Mouse (Mus musculus): ENCODE results near the gene Clcc1.

Clcc1 gene

DNA sequence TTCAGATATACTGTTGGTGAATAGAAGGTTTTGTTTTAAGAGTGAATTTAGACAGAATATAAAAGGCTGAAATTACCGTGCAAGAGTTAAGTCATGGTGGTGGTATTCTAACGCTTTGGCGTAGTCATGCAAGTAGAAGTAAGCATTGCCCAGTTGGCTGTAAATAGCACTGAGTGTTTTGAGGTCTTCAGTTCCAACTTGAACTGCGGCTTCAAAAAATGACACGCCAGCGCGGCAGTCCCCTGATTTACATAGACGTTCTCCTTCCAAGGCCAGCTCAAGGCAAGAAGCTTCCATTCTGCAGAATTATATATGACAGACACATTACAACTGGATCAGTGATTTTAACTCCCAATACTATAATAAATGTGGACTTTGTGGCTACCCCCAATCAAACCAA is 49.1 kb downstream of the Clcc1 start:
- no peak for DNase-seq (ENCODE audit: low spot score in 2 of 2)

DNA sequence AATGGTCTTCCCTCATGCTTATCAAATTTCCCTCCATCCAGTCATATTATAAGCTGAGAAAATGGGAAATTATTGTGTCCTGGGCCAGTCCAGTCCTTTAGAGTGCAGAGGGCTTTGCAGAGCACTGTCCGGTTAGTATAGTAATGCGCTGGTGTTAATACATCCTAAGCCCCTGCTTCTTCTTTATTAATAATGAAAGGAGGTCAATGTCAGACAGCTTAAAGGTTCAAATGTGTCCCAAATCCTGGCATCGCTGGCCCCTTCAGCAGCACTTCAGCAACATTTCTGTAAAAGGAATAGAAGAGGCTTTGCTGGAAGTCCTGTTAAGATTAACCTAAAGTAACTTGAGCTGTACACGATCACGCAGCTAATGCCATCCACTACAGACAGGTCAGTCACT is 57.6 kb downstream of the Clcc1 start:
- no peak for DNase-seq (ENCODE audit: low spot score in 2 of 2)

DNA sequence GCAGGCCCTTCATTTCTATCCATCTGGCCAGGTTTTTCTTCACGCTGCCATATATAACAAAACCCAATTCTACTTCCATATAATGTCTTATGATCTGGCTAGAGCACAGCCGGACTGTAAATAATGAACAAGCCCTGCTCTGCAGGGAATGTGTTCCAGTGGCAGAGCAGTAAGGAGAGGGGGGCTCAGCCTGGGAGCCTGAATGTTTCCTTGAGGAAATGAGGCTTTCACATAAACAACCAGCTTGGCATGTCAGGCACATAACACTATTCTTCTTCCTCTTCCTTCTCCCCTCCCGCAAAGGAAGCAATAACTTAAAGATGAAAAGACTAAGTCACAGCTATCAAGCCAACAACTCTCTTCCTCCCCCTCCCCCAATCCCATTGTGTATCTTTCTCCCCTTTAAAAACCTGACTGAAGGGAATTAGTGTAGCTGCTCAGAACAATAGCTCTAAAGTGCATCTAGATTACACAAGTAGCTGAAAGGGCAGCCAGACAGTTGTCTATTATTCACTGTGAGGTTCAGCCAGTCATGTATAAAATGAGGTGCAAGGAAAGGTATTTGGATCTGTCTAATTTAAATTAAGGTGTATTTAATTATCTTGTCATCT is 59.5 kb downstream of the Clcc1 start:
- DNase-seq (ENCODE audit: low spot score in 2 of 2) = no peak

DNA sequence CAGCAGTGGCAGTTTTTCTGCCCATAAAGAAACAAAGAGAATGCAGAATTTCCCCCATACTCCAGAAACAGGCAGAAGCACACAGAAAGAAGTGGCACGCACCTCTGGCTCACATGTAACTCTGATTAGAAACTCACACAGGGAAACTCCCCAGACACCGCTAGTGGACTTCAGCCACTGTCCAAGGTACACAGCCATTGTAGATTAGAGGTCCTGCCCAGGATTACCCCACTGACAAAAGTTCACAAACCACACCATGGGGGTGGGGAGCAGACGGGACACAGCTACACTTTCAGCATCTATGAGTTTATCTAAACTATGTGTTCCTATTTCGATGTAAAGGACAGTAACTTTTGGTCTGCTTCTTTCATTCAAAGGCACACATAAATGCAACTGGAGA is 61.1 kb downstream of the Clcc1 start:
- no peak for DNase-seq (ENCODE audit: low spot score in 2 of 2)

DNA sequence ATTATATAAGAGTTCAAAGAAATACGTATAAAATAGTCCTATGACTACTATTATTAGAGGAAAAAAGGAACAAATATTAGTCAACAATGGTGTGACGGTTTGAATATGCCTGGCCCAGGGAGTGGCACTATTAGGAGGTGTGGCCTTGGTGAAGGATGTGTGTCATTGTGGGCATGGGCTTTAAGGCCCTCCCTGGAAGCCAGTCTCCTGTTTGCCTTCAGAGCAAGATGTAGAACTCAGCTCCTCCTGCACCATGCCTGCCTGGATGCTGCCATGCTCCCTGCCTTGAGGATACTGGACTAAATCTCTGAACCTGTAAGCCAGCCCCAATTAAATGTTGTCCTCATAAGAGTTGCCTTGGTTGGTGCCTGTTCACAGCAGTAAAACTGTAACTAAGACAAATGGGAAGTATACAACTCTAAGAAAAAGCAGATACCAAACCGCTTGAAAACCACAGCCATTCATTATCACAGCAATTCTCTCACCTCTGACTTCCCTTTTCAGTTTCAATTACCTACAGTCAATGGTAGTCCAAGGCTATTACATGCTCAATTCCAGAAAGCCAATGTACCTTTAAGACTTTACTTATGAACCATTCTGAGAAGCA is 64.3 kb downstream of the Clcc1 start:
- no peak for DNase-seq (ENCODE audit: low spot score in 2 of 2)

DNA sequence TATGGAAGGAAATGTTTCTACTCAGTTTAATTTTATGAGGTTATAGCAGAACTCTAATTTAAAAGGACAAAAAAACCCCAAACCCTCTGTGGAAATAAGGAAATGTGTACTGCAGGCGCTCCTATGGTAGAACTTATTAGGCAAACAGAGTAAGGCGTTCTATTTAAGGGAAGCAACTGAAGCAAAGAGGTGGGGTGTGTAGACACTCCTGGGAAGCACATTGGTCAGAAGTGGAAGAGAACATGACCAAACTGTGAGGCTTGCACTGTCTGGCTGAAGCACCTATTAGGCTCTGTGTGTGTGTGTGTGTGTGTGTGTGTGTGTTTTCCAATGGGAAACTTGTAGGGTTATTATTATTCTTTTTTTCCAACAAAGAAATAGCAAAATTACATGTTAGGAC is 65.6 kb downstream of the Clcc1 start:
- no peak for DNase-seq (ENCODE audit: low spot score in 2 of 2)

DNA sequence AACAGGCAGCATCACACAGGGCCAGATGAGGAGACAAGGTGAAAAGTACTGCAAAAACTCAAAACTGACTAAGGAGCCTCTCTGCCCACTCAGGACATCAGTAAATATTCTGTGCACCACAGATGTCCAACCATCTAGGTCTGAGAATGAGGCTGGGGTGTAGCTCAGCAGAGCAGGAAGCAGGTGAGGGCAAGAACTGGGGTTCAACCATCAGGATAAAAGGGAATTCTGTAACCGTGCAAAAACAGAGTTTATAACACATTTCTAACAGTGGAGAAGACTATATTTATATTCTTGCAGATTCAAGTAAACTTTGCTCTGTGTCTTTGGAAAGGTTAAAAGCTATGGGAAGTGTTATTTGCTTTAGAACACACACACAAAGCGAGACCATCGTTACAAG is 66.0 kb downstream of the Clcc1 start:
- no peak for DNase-seq (ENCODE audit: low spot score in 2 of 2)

DNA sequence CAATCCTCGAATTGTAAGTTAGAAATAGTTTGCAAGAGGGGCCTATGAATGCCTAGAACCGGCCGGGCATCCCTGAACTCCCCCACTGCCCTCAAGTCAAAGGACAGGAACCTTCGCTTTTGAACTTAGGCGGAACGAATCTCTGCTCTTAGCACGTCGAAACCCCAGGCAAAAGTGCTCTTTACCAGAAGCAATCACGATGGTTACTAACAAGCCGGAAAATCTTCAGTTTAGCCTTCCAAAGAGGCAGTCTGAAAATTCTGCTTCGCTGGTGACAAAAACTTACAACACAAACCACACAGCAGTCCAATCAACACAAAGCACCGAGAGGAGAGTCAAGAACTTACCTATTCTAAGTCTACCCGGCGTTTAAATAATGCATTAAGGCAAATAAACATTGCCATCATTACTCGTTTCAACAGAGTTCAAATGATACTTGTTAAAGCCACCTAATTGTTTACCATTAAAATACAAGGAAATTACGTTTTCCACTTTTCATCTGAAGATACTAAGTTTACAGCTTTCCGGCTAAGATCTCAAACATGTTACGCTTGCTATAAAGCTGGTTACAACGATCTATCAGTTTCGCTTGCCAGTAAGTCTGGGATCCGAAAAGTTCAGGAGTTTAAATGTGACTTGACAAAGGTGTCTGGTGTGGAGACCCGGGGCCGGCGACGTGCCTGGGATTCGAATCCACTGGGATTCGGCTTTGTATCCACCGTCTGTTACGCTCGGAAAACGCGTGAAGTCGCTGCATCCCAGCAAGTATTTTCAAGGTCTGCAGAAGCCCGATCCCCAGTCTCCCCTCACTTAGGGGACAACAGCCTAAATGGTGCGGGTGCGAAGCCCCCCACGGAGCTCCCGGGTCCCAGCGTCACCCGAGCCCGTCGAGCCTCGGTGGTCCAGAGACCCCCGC is 67.6 kb downstream of the Clcc1 start:
- peak in 1 of 2 experiments; percentile 14 for DNase-seq (ENCODE audit: low spot score in 2 of 2)

DNA sequence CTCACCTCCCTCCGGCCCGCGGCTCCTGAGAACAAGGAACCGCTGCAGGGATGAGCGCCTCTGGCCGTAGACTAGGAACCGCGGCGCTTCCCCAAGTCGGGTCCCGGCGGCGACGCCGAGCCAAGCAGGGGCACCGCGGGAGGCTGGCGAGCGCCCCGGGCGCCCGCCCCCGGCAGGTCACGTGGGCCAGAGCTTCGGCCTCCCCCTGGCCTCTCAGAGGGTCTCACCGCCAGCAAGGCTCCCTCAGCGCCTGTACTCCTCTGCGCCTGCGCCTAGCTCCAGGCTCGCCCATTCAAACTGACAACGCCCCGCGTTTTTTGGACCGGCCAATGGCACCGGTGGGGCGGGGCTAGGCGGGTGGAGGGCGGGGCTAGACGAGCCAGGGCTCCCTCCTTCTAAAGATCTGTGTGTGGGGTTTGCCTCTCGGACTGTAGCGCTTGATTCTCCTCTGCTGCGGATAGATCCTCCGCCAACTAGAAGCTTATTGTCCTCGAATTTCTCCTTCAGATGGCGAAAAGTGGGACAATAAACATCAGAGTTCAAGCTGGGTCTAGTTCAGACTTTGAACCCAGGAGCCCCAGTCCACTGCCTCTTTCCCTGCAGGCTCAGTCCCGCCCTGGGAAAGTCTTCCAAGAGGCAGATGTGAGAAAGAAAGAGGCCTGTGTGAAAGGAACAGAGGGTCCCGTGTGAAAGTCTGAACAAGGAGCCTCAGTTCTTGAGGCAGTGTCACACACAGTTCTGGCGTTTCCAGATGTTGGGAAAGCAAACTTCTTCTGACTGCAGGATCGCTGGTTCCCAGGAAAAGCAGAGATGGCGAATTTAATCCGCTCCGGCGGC is 68.5 kb downstream of the Clcc1 start, which contains the start of gene Gpsm2:
Gene Gpsm2 (minus strand): TSS at position 274 of the 837 bp plus-strand sequence.
- peak; percentile 93 to 94 for DNase-seq (ENCODE audit: low spot score in 2 of 2)

DNA sequence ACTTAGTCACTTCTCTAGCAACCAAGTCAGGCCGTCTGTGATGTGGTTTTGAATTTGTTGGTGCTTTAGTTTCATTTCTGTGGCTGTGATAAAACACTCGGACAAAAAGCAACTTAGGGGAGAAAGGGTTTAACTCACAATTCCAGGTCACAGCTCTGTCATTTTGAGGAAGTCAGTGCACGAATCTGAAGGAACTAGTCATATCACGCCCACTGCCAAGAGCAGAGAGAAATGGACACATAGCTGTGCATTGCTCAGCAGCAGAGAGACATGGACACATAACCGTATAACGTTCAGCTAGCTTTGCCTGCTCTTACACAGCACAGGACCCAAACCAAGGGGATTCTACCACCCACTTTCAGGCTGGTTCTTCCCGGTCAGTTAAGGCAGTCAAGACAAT is 72.7 kb downstream of the Clcc1 start:
- DNase-seq (ENCODE audit: low spot score in 2 of 2) = no peak

DNA sequence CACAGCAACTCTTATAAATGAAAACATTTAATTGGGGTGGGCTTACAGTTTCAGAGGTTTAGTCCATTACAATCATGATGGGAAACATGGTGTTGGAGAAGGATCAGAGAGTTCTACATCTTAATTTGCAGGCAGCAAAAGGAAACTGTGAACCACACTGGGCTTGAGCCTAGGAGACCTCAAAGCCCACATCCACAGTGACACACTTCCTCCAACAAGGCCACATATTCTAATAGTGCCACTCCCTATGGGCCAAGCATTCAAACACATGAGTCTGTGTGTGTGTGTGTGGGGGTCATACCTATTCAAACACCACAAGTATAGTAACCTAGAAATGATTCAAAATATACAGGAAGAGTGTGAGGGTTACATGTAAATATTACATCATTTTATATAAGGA is 73.6 kb downstream of the Clcc1 start:
- no peak for DNase-seq (ENCODE audit: low spot score in 2 of 2)

DNA sequence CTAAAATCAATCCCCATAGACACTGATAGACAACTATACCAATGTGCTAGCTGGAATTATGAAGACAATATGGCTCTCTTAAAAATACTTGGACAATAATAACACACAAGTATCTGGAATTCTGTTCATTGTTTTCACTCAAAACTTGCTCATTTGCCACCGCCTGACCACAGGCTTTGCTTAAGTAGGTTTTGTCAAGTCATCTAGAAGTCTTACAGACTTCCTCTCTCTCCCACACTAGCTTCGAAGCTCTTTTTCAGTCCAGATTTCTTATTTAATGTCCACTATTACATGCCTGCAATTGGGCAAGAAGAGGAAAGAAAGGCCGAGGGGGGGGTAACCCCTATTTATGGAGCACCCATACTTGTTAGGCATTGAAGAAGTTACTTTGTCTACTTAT is 74.1 kb downstream of the Clcc1 start:
- DNase-seq (ENCODE audit: low spot score in 2 of 2) = no peak
